Mouse (Mus musculus): Measurements from ENCODE around the gene Gm10639.
"Not testable (repeated sequence)": the region's sequence is repeated elsewhere in the genome, so short reads cannot be mapped to it uniquely, and the experiment has no call there.

- not testable (repeated sequence) for TF ChIP-seq BHLHE40 (IDR thresholded peaks at IDR 0.05; ENCODE audit: low read depth, low read length); KAT2A (IDR thresholded peaks at IDR 0.05; ENCODE audit: insufficient replicate concordance, low read length)
Measured at GRCm38 (mm10) chr9:78342494-78342893, 52.8 kb downstream of the Gm10639 start.
